Mouse (Mus musculus): ENCODE data around the gene Dhx16. TPM values are rescaled to one million over a fixed set of nuclear protein-coding genes. Genes with fewer than 3 reads are reported as not detected.

The Dhx16 gene
- total RNA-seq, 2 experiments from 2014 or later = 29.1 to 31.0 TPM

- peak; percentile 75 to 92 for DNase-seq (ENCODE audit: extremely low spot score in 1 of 2, low spot score in 2 of 2)
- intact Hi-C loops (cut with DNase I) = loop anchor here (2.0 to 5.0 kb wide), 2 partner anchors 37 to 132 kb away; no protein-coding TSS in a partner anchor
Observed at GRCm38 (mm10) chr17:35873774-35874519, 5.7 kb upstream of the Dhx16 start.

- intact Hi-C loops (cut with DNase I) = loop anchor here (5.0 kb wide), 1 partner anchor 132 kb away; no protein-coding TSS in a partner anchor
- peak in 1 of 2 experiments; percentile 61 for DNase-seq (ENCODE audit: extremely low spot score in 1 of 2, low spot score in 2 of 2)
Observed at GRCm38 (mm10) chr17:35874721-35875120, 4.9 kb upstream of the Dhx16 start.

GRCm38 (mm10) chr17:35882924-35883323, 3.3 kb downstream of the Dhx16 start:
- intact Hi-C loops (cut with DNase I) = no loop called here
- DNase-seq (ENCODE audit: extremely low spot score in 1 of 2, low spot score in 2 of 2) = no peak

DNA sequence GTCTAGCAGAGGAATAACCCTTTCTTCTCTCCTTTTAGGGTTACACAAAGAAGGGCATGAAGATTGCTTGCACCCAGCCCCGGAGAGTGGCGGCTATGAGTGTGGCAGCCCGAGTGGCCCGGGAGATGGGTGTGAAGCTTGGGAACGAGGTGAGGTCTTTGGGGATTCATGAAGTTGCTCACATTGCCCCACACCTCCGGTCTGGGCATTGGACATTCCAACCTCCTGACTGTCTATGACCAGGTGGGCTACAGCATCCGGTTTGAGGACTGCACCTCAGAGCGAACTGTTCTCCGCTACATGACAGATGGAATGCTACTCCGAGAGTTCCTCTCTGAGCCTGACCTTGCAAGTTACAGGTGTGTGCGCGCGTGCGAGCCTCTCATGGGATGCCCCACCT, 4.2 kb downstream of the Dhx16 start:
- no peak for DNase-seq (ENCODE audit: extremely low spot score in 1 of 2, low spot score in 2 of 2)
- intact Hi-C loops (cut with DNase I) = no loop called here

- DNase-seq (ENCODE audit: extremely low spot score in 1 of 2, low spot score in 2 of 2) = no peak
- intact Hi-C loops (cut with DNase I) = no loop called here
Observed at GRCm38 (mm10) chr17:35887725-35888124, 8.1 kb downstream of the Dhx16 start.

- peak; percentile 87 to 93 for DNase-seq (ENCODE audit: extremely low spot score in 1 of 2, low spot score in 2 of 2)
Observed at GRCm38 (mm10) chr17:35896781-35897643, 17.4 kb downstream of the Dhx16 start, which contains the start of gene 2310061I04Rik. Gene 2310061I04Rik, minus strand, starts transcription at chr17:35897431.

GRCm38 (mm10) chr17:35897644-35898573, 18.3 kb downstream of the Dhx16 start:
- no peak for DNase-seq (ENCODE audit: extremely low spot score in 1 of 2, low spot score in 2 of 2)
- intact Hi-C loops (cut with DNase I) = no loop called here

More at GRCm38 (mm10) chr17:35896781-35897643, 17.4 kb downstream of the Dhx16 start, which contains the start of gene 2310061I04Rik:
- intact Hi-C loops (cut with DNase I) = no loop called here

DNA sequence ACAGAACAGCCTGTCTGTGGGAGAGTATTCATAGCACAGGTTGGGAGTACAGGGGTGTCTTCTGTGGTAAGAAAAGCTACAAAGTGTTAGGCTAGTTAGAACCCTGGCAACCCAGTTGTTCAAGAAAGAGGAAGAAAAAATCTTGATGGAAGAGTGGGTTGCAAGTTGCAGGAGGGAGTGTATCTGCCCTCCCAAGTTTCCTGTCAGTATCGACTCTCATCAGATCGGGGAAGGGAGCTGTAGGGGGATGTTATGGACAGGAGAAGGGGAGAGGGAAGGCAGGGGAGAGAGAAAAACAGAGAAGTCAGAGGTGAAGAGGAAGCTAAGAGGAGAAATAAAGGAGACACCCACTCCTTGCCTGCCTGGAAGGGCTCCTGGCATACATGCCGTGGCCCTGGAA, 21.0 kb downstream of the Dhx16 start:
- intact Hi-C loops (cut with DNase I) = no loop called here
- no peak for DNase-seq (ENCODE audit: extremely low spot score in 1 of 2, low spot score in 2 of 2)

DNA sequence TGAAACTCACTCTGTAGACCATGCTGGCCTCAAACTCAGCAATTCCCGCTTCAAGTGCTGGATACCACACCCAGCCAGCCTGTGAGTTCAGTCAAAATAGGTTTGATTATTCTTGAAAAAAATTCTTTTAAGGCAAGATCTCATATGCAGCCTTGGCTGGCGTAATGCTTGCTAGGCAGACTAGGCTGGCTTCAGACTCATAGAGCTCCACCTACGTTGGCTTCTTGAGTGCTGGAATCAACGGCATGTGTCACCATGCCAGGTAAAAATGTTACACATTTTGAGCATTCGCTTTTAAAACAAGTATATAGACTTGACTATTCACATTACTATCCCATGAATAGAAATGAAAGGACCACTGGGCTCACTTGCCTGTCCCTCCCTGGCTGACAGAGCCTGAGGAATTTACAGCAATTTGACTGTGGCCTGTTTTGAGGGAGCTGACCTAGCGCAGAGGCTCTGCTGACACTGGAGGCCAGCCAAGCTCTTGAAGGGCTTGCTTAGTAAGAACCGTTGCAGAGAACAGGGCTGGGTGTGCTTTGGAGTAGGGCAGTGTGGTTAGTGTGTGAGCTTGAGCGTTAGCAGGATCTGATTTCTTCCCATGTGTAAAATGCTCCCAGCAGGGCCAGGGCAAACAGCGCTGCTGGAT, 23.8 kb downstream of the Dhx16 start:
- intact Hi-C loops (cut with DNase I) = no loop called here

DNA sequence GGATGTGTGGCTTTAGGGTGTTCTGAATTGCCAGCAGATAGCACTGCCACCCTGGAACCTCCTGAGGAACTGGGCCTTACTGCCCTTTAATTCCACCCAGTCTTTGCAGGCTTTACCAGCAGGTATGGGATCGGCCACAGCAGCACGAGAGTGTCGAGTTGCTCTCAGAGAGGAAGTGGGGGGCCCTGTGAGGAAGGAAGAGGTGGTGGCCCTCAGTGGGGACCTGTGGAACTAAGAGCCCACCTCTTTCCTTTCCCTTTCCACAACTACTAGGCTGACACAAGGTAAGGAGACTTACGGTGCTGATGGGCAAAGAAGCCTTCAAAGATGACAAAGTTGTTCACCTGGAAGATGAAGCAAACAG, 24.4 kb downstream of the Dhx16 start:
- intact Hi-C loops (cut with DNase I) = no loop called here
- no peak for DNase-seq (ENCODE audit: extremely low spot score in 1 of 2, low spot score in 2 of 2)

More for the DNA sequence above, 23.8 kb downstream of the Dhx16 start:
- peak in 1 of 2 experiments; percentile 81 for DNase-seq (ENCODE audit: extremely low spot score in 1 of 2, low spot score in 2 of 2)

GRCm38 (mm10) chr17:35905587-35905986, 26.0 kb downstream of the Dhx16 start:
- intact Hi-C loops (cut with DNase I) = no loop called here
- DNase-seq (ENCODE audit: extremely low spot score in 1 of 2, low spot score in 2 of 2) = no peak

GRCm38 (mm10) chr17:35907609-35908008, 28.0 kb downstream of the Dhx16 start:
- intact Hi-C loops (cut with DNase I) = no loop called here
- DNase-seq (ENCODE audit: extremely low spot score in 1 of 2, low spot score in 2 of 2) = no peak

- no peak for DNase-seq (ENCODE audit: extremely low spot score in 1 of 2, low spot score in 2 of 2)
- intact Hi-C loops (cut with DNase I) = no loop called here
Observed at GRCm38 (mm10) chr17:35909186-35909918, 29.7 kb downstream of the Dhx16 start.

DNA sequence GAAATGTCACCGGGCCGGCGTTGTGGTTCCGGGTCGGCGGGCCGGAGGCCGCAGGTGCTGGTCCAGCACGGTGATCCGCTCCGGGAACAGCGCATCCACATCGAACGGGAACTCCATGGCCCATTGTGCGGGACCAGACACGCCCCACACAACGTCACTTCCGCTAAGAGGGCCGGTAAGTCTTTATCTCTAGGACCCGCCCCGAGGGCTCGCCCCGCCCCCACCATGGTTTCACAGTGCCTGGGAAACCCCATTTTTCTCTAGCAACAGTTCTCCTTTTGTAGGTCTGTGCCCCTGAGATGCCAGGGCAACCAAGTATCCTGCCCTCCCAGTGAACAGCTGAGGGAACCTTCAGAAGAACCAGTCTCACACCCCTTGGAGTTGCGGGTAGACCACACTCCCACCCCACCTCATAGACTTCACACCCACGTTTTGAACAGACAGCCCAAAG, 30.3 kb downstream of the Dhx16 start, which contains the start of gene Atat1:
Gene Atat1, minus strand, starts transcription at position 157 of the 451 bp plus-strand sequence.
- intact Hi-C loops (cut with DNase I) = no loop called here
- peak; percentile 92 to 98 for DNase-seq (ENCODE audit: extremely low spot score in 1 of 2, low spot score in 2 of 2)

GRCm38 (mm10) chr17:35914975-35915374, 35.4 kb downstream of the Dhx16 start:
- intact Hi-C loops (cut with DNase I) = no loop called here
- no peak for DNase-seq (ENCODE audit: extremely low spot score in 1 of 2, low spot score in 2 of 2)

DNA sequence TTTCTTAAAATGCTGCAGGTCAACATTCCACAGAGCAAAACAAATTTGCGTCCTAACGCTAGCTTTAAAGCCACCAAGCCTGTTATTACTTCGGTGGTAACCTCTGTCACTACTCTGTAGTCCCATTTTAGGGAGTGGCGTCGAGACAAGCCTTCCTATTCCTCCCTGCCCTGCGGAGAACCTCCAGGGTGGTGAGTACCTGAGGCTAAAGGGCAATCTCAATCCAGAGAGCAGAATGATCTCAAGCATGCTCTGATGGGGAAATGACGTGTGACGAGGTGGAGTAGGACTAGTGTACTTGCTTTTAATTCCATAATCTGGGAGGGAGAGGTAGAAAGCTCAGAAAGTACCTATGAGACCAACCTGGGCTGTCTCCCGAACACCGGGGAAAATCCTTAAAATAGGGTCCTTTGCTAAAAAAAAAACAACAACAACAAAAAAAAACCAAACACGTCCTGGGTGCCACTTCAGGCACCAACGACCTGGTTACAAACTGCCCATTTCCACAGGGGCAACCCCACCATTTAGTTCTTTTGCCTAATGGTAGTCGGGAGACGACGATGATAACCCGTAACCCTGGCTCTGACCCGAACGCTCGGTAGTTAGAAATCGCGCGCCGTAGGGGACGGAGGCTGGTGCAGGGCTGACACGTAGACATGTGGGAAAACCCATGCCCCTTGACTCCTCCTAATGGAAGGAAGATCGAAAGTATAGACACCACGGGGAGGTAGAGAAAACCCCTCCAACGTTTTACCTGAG, 36.1 kb downstream of the Dhx16 start:
- intact Hi-C loops (cut with DNase I) = no loop called here
- no peak for DNase-seq (ENCODE audit: extremely low spot score in 1 of 2, low spot score in 2 of 2)

All from left cerebral cortex, postnatal 10 days (tissue).